Mouse (Mus musculus): ENCODE results near the gene Olfr1434. TPM values are rescaled to one million over a fixed set of nuclear protein-coding genes. Genes with fewer than 3 reads are reported as not detected.
"Not testable (repeated sequence)": the region's sequence is repeated elsewhere in the genome, so short reads cannot be mapped to it uniquely, and the experiment has no call there.

Gene Olfr1434
- total RNA-seq (2021) (not detected), polyA plus RNA-seq (2012; rRNA removed) (not detected in 2 replicates)
- long read RNA-seq: 0 reads

DNA sequence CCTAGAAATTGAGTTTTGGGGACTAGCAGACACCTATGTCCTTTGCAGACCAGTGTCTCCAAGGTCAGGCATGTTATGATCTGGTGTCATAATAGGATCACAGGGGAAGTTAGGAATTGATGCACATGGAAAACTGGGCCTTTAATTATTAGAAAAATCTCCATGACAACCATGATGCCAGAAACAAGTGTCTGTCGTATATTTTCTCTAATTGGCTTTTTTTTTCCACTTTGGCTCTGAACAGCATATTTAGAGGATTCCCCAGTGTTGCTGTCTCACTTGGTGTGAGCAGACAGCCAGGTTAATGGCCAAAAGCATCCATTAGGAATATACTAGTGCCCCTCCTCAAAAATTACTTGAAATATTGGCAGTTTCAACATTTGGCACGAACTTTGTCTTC, at the start of gene Olfr1434:
TSS of gene Olfr1434 (plus strand) at position 301 of the 400 bp plus-strand sequence.
- DNase-seq: no peak

DNA sequence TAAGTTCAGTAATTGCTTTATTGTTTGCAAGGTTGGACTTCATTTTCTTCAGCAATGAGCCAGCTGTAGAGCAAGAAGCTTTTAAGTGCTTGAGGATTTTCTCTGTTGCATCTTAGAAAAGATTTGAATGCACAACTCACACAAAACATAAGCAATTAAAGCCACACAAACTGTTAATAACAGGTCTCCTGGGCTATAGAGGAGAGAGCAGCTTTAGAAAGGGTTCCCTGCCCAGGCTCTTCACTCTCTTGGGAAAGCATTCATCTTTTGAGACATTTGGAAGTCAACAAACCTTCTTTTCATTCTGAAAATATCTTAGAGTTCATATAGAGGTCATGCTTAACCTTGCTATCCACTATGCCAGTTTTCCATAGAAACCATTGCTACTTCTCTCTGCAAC, 47.2 kb upstream of the Olfr1434 start, which contains the start of gene Olfr1432:
TSS of gene Olfr1432 (minus strand) at position 101 of the 400 bp plus-strand sequence.
- not testable (repeated sequence) for DNase-seq

DNA sequence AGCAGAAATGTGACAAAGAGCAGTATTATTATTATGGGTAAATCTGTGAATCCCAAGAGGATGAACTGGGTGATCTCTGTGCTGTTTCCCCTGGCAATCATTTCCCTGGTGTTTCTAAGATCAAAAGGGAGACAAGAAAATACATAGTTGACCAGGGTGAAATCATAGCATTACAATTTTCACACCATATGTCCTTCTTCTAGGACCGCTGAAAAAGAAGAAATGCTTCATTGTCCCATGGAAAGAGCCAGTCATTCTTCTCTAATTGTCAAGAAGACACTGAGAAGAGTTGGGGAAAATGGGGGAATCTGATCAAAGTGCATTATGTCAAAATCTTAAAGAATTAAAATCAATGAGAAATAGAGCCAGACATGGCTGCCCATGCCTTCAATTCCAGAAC, 38.1 kb upstream of the Olfr1434 start, which contains the start of gene Olfr262:
TSS of gene Olfr262 (minus strand) at position 101 of the 400 bp plus-strand sequence.
- no peak for DNase-seq

DNA sequence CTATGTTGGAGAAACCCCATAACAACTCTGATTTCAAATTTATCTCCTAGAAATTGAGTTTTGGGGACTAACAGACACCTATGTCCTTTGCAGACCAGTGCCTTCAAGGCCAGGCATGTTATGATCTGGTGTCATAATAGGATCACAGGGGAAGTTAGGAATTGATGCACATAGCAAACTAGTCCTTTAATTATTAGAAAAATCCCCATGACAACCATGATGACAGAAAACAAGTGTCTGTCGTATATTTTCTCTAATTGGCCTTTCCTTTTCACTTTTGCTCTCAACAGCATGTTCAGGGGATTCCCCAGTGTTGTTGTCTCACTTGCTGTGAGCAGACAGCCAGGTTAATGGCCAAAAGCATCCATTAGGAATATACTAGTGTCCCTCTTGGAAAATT, 18.9 kb upstream of the Olfr1434 start, which contains the start of gene Olfr235:
TSS of gene Olfr235 (plus strand) at position 301 of the 400 bp plus-strand sequence.
- DNase-seq: no peak

DNA sequence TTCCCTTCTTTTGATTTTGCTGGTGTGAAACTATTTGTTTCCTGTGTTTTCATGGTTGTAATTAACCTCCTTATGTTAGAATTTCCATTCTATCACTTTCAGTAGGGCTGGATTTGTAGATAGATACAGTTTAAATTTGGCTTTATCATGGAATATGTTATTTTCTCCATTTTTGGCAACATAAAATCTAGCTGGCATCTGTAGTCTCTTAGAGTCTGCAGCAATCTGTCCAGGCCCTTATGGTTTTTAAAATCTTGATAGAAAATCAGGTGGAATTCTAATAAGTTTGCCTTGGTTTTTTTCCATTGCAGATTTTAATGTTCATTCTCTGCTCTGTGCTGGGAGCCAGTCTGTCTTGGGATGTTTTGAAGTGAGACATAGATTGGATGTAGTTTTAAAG, 13.3 kb downstream of the Olfr1434 start:
- DNase-seq: no peak

DNA sequence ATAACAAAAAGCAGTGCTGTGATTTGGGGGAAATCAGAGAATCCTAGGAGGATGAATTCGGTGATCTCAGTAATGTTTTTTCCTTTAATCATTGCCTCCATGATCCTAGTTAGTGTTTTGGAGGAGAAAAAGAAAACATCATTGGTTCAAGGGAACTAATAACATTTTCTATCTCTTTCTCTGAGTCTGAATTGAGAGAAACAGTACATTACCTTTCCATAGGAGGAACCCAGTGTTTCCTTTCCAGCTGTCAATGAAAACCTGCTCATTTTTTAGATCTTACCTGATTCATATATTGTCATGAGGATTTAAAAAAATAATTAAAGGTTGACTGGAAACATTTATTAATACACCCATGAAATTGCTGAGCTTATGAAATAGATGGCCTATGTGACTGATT, 19.4 kb downstream of the Olfr1434 start, which contains the start of gene Olfr1436:
TSS of gene Olfr1436 (minus strand) at position 101 of the 400 bp plus-strand sequence.
- DNase-seq: not testable (repeated sequence)

DNA sequence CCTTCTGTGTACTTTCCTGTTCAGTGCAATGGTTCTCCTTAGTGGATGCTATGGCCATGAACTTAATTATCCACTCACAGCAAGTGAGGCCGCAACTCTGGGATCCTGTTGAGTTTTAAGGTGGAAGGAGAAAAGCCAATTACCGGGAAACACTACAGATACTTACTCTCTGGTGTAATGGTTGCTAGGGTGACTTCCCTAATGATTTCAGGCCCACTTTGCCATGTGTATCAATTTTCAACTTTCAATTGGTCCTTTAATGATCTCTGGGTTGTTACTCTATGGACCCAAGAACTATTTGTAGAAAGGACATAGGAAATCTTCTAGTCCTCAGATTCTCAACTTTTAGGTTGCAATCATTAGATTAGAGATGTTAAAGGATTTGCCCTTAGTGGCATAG, 45.3 kb downstream of the Olfr1434 start, which contains the start of gene Olfr1437:
TSS of gene Olfr1437 (minus strand) at position 101 of the 400 bp plus-strand sequence.
- no peak for DNase-seq

Other genes starting within 250 kb of the Olfr1434 start
- not detected for gene Olfr1423, start 238.5 kb upstream of the Olfr1434 start, total RNA-seq (2021)
- not detected in 2 replicates for gene Olfr1423, start 238.5 kb upstream of the Olfr1434 start, polyA plus RNA-seq (2012; rRNA removed)
- not detected for gene Olfr1424, start 217.2 kb upstream of the Olfr1434 start, total RNA-seq (2021)
- not detected in 2 replicates for gene Olfr1424, start 217.2 kb upstream of the Olfr1434 start, polyA plus RNA-seq (2012; rRNA removed)
- gene Olfr1425, start 202.1 kb upstream of the Olfr1434 start, total RNA-seq (2021): not detected
- gene Olfr1425, start 202.1 kb upstream of the Olfr1434 start, polyA plus RNA-seq (2012; rRNA removed): not detected in 2 replicates
- gene Olfr1426, start 187.8 kb upstream of the Olfr1434 start, total RNA-seq (2021): not detected
- gene Olfr1426, start 187.8 kb upstream of the Olfr1434 start, polyA plus RNA-seq (2012; rRNA removed): not detected in 2 replicates
- not detected for gene Olfr1427, start 176.5 kb upstream of the Olfr1434 start, total RNA-seq (2021)
- not detected in 2 replicates for gene Olfr1427, start 176.5 kb upstream of the Olfr1434 start, polyA plus RNA-seq (2012; rRNA removed)
- gene Olfr1428, start 164.0 kb upstream of the Olfr1434 start, total RNA-seq (2021): not detected
- not detected in 2 replicates for gene Olfr1428, start 164.0 kb upstream of the Olfr1434 start, polyA plus RNA-seq (2012; rRNA removed)
- not detected for gene Olfr76, start 156.7 kb upstream of the Olfr1434 start, total RNA-seq (2021)
- not detected in 2 replicates for gene Olfr76, start 156.7 kb upstream of the Olfr1434 start, polyA plus RNA-seq (2012; rRNA removed)
- gene Olfr1555-ps1, start 109.7 kb upstream of the Olfr1434 start, total RNA-seq (2021): not detected
- not detected in 2 replicates for gene Olfr1555-ps1, start 109.7 kb upstream of the Olfr1434 start, polyA plus RNA-seq (2012; rRNA removed)
- not detected for gene Olfr1431, start 79.2 kb upstream of the Olfr1434 start, total RNA-seq (2021)
- gene Olfr1431, start 79.2 kb upstream of the Olfr1434 start, polyA plus RNA-seq (2012; rRNA removed): not detected in 2 replicates
- gene Olfr1432, start 47.3 kb upstream of the Olfr1434 start, total RNA-seq (2021): not detected
- not detected in 2 replicates for gene Olfr1432, start 47.3 kb upstream of the Olfr1434 start, polyA plus RNA-seq (2012; rRNA removed)
- not detected for gene Olfr262, start 38.2 kb upstream of the Olfr1434 start, total RNA-seq (2021)
- gene Olfr262, start 38.2 kb upstream of the Olfr1434 start, polyA plus RNA-seq (2012; rRNA removed): not detected in 2 replicates
- gene Olfr235, start 18.8 kb upstream of the Olfr1434 start, total RNA-seq (2021): not detected
- not detected in 2 replicates for gene Olfr235, start 18.8 kb upstream of the Olfr1434 start, polyA plus RNA-seq (2012; rRNA removed)
- gene Olfr1436, start 19.3 kb downstream of the Olfr1434 start, total RNA-seq (2021): not detected
- gene Olfr1436, start 19.3 kb downstream of the Olfr1434 start, polyA plus RNA-seq (2012; rRNA removed): not detected in 2 replicates
- not detected for gene Olfr1437, start 45.2 kb downstream of the Olfr1434 start, total RNA-seq (2021)
- gene Olfr1437, start 45.2 kb downstream of the Olfr1434 start, polyA plus RNA-seq (2012; rRNA removed): not detected in 2 replicates
- not detected for gene Olfr1438-ps1, start 56.1 kb downstream of the Olfr1434 start, total RNA-seq (2021)
- gene Olfr1438-ps1, start 56.1 kb downstream of the Olfr1434 start, polyA plus RNA-seq (2012; rRNA removed): not detected in 2 replicates
- not detected for gene Olfr1440, start 107.4 kb downstream of the Olfr1434 start, total RNA-seq (2021)
- gene Olfr1440, start 107.4 kb downstream of the Olfr1434 start, polyA plus RNA-seq (2012; rRNA removed): not detected in 2 replicates
- not detected for gene Olfr1441, start 137.6 kb downstream of the Olfr1434 start, total RNA-seq (2021)
- not detected in 2 replicates for gene Olfr1441, start 137.6 kb downstream of the Olfr1434 start, polyA plus RNA-seq (2012; rRNA removed)
- gene Pfpl, start 148.1 kb downstream of the Olfr1434 start, total RNA-seq (2021): not detected
- gene Pfpl, start 148.1 kb downstream of the Olfr1434 start, polyA plus RNA-seq (2012; rRNA removed): not detected in 2 replicates
- gene Mpeg1, start 180.9 kb downstream of the Olfr1434 start, total RNA-seq (2021): 10 to 100 TPM; 28.3 to 31.6 TPM
- 3.1 and 4.1 TPM in 2 replicates for gene Mpeg1, start 180.9 kb downstream of the Olfr1434 start, polyA plus RNA-seq (2012; rRNA removed)
- gene Dtx4, start 221.6 kb downstream of the Olfr1434 start, total RNA-seq (2021): 10 to 100 TPM; 16.7 to 24.2 TPM
- gene Dtx4, start 221.6 kb downstream of the Olfr1434 start, polyA plus RNA-seq (2012; rRNA removed): 9.2 and 10.8 TPM in 2 replicates